Mouse (Mus musculus) heart, embryonic 13.5 days (tissue): ENCODE data around the gene Trmt13. TPM values are rescaled to one million over a fixed set of nuclear protein-coding genes. Genes with fewer than 3 reads are reported as not detected.
"Not testable (repeated sequence)": the region's sequence is repeated elsewhere in the genome, so short reads cannot be mapped to it uniquely, and the experiment has no call there.

Source experiments
- ATAC-seq: fragments of 200-750 bp; cut with Nextera tagmentation; 2 replicates; pipeline ENCODE4 v1.8.0; 2017; ENCODE audit warnings: moderate TSS enrichment; ENCODE audit not compliant: insufficient number of reproducible peaks, low FRiP score, low TSS enrichment; ENCODE audit errors: extremely low read depth
- H3K27ac ChIP-seq: fragments of 300-500 bp; sonication (generic); replicated peaks from 2 replicates; pipeline ENCODE4 v1.5.1; 2015; ENCODE audit warnings: moderate library complexity, mild to moderate bottlenecking, inconsistent platforms
- H3K27me3 ChIP-seq: fragments of 300-500 bp; sonication (generic); replicated peaks from 2 replicates; pipeline ENCODE4 v1.6.1; 2015; ENCODE audit warnings: mild to moderate bottlenecking, inconsistent platforms
- H3K36me3 ChIP-seq: fragments of 300-500 bp; sonication (generic); 2 replicates; pipeline ENCODE4 v1.6.1; 2015; ENCODE audit warnings: mild to moderate bottlenecking, inconsistent platforms
- H3K4me1 ChIP-seq: fragments of 300-500 bp; sonication (generic); 2 replicates; pipeline ENCODE4 v1.6.1; 2015; ENCODE audit warnings: inconsistent platforms
- H3K4me2 ChIP-seq: fragments of 300-500 bp; sonication (generic); 2 replicates; pipeline ENCODE4 v1.6.1; 2015; ENCODE audit warnings: inconsistent platforms, mild to moderate bottlenecking, moderate library complexity
- H3K4me3 ChIP-seq: fragments of 300-500 bp; sonication (generic); 2 replicates; pipeline ENCODE4 v1.5.1; 2015; ENCODE audit warnings: moderate library complexity, mild to moderate bottlenecking, inconsistent platforms
- H3K9ac ChIP-seq: fragments of 300-500 bp; sonication (generic); 2 replicates; pipeline ENCODE4 v1.6.1; 2015; ENCODE audit warnings: inconsistent platforms, mild to moderate bottlenecking, moderate library complexity
- H3K9me3 ChIP-seq: fragments of 300-500 bp; sonication (generic); 2 replicates; pipeline ENCODE4 v1.6.1; 2016; ENCODE audit warnings: inconsistent platforms
- WGBS: fragments of 180-500 bp; shearing (Covaris S2); methylation state at CpG from one replicate; pipeline ENCODE4 v1.1.7; 2015; ENCODE audit warnings: mixed read lengths; 5-methylcytosine and 5-hydroxymethylcytosine counted together
- polyA plus RNA-seq: library from polyadenylated mRNA; unstranded; fragments of >200 nt; fragmentation: Nextera tagmentation; extraction: Ambion mirVana; gene quantifications from 2 replicates; pipeline ENCODE4 v1.2.1, GENCODE M21; 2015

The Trmt13 gene
- 18.6 and 18.8 TPM in 2 replicates for polyA plus RNA-seq

GRCm38 (mm10) chr3:116614295-116614892, at the start of gene Trmt13:
Gene Trmt13 (minus strand): TSS chr3:116614587.
- Histone ChIP-seq H3K4me3 (no peak within 1 kb of the TSS), H3K9me3 (no peaks in the 10 kb centered on the region), H3K27me3 (no peaks in the 10 kb centered on the region), H3K4me1 (no peaks in the 10 kb centered on the region), H3K27ac (no peak within 1 kb of the TSS), H3K9ac (no peak within 1 kb of the TSS), H3K4me2 (no peak within 1 kb of the TSS), H3K36me3 (peaks cover 71% of the 10 kb centered on the region)
- ATAC-seq, result no peak
- 83% methylated on average over 10 of the region's 10 CpGs for WGBS

- H3K27ac ChIP-seq, result peak within 1 kb of the TSS; percentile 96
- H3K4me2 ChIP-seq, result peak within 1 kb of the TSS; percentile 78
- H3K4me1 ChIP-seq, result peaks cover 48% of the 10 kb centered on the region
- no peaks in the 10 kb centered on the region for H3K9me3 ChIP-seq
- H3K4me3 ChIP-seq, result peak within 1 kb of the TSS; percentile 87
- WGBS, result under 1% methylated on average over 38 of the region's 39 CpGs
- H3K27me3 ChIP-seq, result no peaks in the 10 kb centered on the region
- ATAC-seq, result peak; percentile 100
- H3K9ac ChIP-seq, result peak within 1 kb of the TSS; percentile 99
- peaks cover 4% of the 10 kb centered on the region; the same call in 1 of the 2 replicates for H3K36me3 ChIP-seq
These were observed 48.1 kb upstream of the Trmt13 start, which contains the start of gene Mfsd14a for GRCm38 (mm10) chr3:116662463-116662863. Gene Mfsd14a (minus strand): TSS chr3:116662677.

GRCm38 (mm10) chr3:116661870-116662414, 47.6 kb upstream of the Trmt13 start:
- ATAC-seq, result peak; percentile 75
- Histone ChIP-seq H3K4me3 (peak overlapping the region; percentile 87), H3K36me3 (no peaks in the 10 kb centered on the region), H3K27me3 (no peaks in the 10 kb centered on the region), H3K4me2 (peak overlapping the region; percentile 78), H3K4me1 (peaks cover 53% of the 10 kb centered on the region), H3K9me3 (no peaks in the 10 kb centered on the region), H3K9ac (peak overlapping the region; percentile 99), H3K27ac (peak overlapping the region; percentile 96)
- under 1% methylated on average over 63 of the region's 68 CpGs for WGBS

- Histone ChIP-seq H3K9ac (peak overlapping the region; percentile 99), H3K4me3 (peak overlapping the region; percentile 87), H3K27me3 (no peaks in the 10 kb centered on the region), H3K27ac (peak overlapping the region; percentile 96), H3K9me3 (no peaks in the 10 kb centered on the region), H3K4me2 (peak overlapping the region; percentile 78), H3K36me3 (no peaks in the 10 kb centered on the region), H3K4me1 (peaks cover 58% of the 10 kb centered on the region)
- WGBS, result 5% methylated on average over 16 of the region's 16 CpGs
- no peak for ATAC-seq
These were observed 47.0 kb upstream of the Trmt13 start for GRCm38 (mm10) chr3:116661288-116661869.

- peaks cover 67% of the 10 kb centered on the region for H3K4me1 ChIP-seq
- H3K9me3 ChIP-seq, result no peaks in the 10 kb centered on the region
- peak overlapping the region; percentile 78 for H3K4me2 ChIP-seq
- no peak for ATAC-seq
- H3K27ac ChIP-seq, result no peak overlapping the region
- no peaks in the 10 kb centered on the region for H3K36me3 ChIP-seq
- H3K27me3 ChIP-seq, result no peaks in the 10 kb centered on the region
- 69% methylated on average over 13 of the region's 13 CpGs for WGBS
- peak overlapping the region; percentile 11; the same call in 1 of the 2 replicates for H3K4me3 ChIP-seq
- peak overlapping the region; percentile 99; the same call in 1 of the 2 replicates for H3K9ac ChIP-seq
These were observed 45.6 kb upstream of the Trmt13 start for GRCm38 (mm10) chr3:116659856-116660430.

DNA sequence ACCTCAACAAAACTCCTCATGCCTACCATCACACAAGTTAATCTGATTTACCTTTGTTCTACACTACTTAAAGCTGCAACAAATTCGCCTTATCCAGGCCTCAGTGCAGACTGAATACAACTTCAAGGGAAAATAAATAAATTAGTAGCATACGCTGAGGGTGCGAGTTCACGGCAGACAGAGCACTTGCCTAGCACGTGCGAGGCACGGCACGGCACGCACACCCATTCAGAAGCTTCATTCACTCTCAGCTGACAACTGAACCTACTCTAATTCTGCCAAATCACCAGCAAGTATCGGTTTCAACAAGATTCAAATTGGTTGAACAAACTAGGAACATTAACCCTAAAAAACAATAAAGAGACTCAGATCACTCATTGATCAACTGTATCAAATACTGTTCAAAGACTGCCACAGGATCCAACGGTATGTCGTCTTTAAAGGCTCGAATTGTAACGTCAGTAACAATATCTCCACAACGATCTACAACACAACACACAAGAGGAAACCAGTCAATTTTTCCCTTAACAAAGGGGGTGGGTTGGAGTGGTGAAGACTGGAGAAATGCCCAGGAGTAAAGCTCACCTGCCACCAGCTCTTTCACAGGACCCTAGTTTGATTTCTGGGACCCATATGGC, 44.7 kb upstream of the Trmt13 start:
- H3K4me2 ChIP-seq, result no peak overlapping the region
- 81% methylated on average over 15 of the region's 15 CpGs for WGBS

DNA sequence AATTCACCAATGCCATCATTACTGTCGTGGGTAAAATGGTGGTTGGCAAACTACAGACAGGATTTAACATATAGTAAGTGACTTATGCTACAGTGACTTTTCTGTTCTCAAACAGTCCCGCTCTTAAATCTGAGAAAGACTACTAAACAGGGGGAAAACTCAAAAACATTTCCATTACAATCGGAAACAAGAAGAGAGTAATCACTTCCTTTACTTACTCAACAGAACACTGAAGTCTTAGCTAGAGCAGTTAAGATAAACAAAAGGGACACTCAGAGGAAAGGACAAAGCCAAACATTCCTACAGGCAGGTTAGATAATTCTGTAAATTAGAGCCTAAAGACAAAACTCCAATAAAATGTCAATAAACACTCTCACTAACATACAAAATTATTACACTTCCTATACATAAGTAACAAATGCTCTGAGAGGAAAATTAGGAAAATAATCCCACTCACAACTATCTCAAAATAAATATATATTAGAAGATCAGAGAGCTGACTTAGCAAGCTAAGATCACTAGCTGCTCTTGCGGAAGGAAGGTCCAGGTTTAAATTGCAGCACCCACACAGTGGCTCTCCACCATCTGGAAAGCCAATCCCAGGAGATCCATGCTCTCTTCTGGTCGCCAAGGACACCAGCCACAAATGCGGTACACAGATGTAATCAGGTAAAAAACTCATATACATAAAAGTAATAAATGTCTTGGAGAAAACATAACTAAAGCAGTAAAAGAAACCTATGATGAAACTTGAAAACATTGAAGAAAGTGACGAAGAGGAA, 42.0 kb upstream of the Trmt13 start:
- H3K4me1 ChIP-seq, result peaks cover 82% of the 10 kb centered on the region

More for the DNA sequence above, 44.7 kb upstream of the Trmt13 start:
- Histone ChIP-seq H3K9ac (no peak overlapping the region), H3K4me3 (no peak overlapping the region), H3K4me1 (peaks cover 70% of the 10 kb centered on the region), H3K36me3 (no peaks in the 10 kb centered on the region), H3K27me3 (no peaks in the 10 kb centered on the region), H3K27ac (no peak overlapping the region), H3K9me3 (no peaks in the 10 kb centered on the region)
- ATAC-seq, result no peak

GRCm38 (mm10) chr3:116654051-116654450, 39.7 kb upstream of the Trmt13 start:
- Histone ChIP-seq H3K4me1 (peaks cover 63% of the 10 kb centered on the region), H3K36me3 (peaks cover 13% of the 10 kb centered on the region)
- not testable (repeated sequence) for H3K9ac ChIP-seq, H3K27me3 ChIP-seq, H3K4me3 ChIP-seq, ATAC-seq, H3K4me2 ChIP-seq, H3K9me3 ChIP-seq, H3K27ac ChIP-seq
- 93% methylated on average over 11 of the region's 11 CpGs for WGBS

More for the DNA sequence above, 42.0 kb upstream of the Trmt13 start:
- Histone ChIP-seq H3K36me3 (no peaks in the 10 kb centered on the region), H3K27me3 (no peaks in the 10 kb centered on the region), H3K9me3 (no peaks in the 10 kb centered on the region), H3K4me2 (no peak overlapping the region), H3K27ac (0 out of 2 replicates have a peak overlapping the region, but pooled peaks have one; percentile 15), H3K4me3 (no peak overlapping the region), H3K9ac (no peak overlapping the region)
- ATAC-seq, result no peak
- 73% methylated on average over 7 of the region's 7 CpGs for WGBS

DNA sequence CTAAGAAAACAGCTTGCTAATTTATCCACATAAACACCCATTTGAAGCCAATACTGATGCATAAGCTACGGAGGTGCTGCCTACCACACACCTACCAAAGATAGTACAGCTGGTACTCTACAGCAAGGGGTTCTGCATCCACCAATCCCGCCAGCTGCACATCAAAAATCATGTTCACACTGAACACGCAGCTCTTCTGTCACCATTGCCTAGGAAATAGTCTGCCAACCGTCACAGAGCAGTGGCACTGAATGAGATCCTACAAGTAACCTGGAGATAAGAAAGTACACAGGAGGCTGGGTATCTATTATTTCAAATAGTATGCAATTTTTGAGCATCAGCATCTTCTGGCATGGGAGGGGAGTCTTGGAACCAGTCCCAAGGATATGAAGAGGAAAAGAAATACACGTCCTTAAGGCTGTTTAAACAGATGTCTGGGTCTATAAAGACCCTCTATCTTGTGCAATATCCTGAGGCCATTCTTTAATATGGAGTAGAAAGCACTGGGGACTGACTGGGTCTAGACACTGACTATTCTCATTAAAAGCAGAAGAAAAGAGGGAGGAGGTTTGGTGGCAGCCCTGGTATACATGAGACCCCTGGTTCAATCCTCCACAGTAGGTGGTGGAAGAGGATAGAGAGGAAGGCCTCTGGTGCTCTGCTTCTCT, 39.0 kb upstream of the Trmt13 start:
- H3K4me3 ChIP-seq, result no peak overlapping the region
- WGBS, result 49% methylated on average over 5 of the region's 5 CpGs
- ATAC-seq, result no peak

GRCm38 (mm10) chr3:116652033-116652446, 37.7 kb upstream of the Trmt13 start:
- no peaks in the 10 kb centered on the region for H3K9me3 ChIP-seq
- H3K27me3 ChIP-seq, result no peaks in the 10 kb centered on the region
- WGBS, result 48% methylated on average over 3 of the region's 3 CpGs
- no peak overlapping the region for H3K27ac ChIP-seq
- H3K9ac ChIP-seq, result no peak overlapping the region
- no peak for ATAC-seq
- H3K36me3 ChIP-seq, result peaks cover 27% of the 10 kb centered on the region
- peaks cover 46% of the 10 kb centered on the region for H3K4me1 ChIP-seq
- H3K4me2 ChIP-seq, result no peak overlapping the region
- H3K4me3 ChIP-seq, result no peak overlapping the region

More for the DNA sequence above, 39.0 kb upstream of the Trmt13 start:
- no peak overlapping the region for H3K4me2 ChIP-seq
- no peak overlapping the region; the same call in 1 of the 2 replicates for H3K9ac ChIP-seq
- no peaks in the 10 kb centered on the region for H3K27me3 ChIP-seq
- peaks cover 20% of the 10 kb centered on the region for H3K36me3 ChIP-seq
- H3K27ac ChIP-seq, result no peak overlapping the region
- no peaks in the 10 kb centered on the region for H3K9me3 ChIP-seq
- peaks cover 59% of the 10 kb centered on the region for H3K4me1 ChIP-seq
